Mouse (Mus musculus): ENCODE measurements around the gene E130114P18Rik. TPM values are rescaled to one million over a fixed set of nuclear protein-coding genes. Genes with fewer than 3 reads are reported as not detected.
A peak's percentile ranks its signal among the peaks of the same experiment; 100 is the strongest.

Gene E130114P18Rik
- polyA plus RNA-seq, 1 experiment from 2014 or later: 0.79 TPM

GRCm38 (mm10) chr4:97752276-97753010 is 25.4 kb downstream of the E130114P18Rik start:
- Histone ChIP-seq H3K9ac (ENCODE audit: low read length) (peak overlapping the region; percentile 81), H3K4me3 (ENCODE audit: low read length) (peak overlapping the region; percentile 52), H3K4me2 (ENCODE audit: low read depth, low read length) (peak overlapping the region; percentile 82), H3K4me1 (replicated peaks; ENCODE audit: control insufficient read depth, insufficient read depth, low read length) (peaks cover 12% of the 10 kb centered on the region), H3K27ac (ENCODE audit: low read length) (peak overlapping the region; percentile 96), H3K9me3 (ENCODE audit: control insufficient read depth, low read length) (no peaks in the 10 kb centered on the region), H3K36me3 (ENCODE audit: control insufficient read depth, insufficient read depth, low read length) (no peaks in the 10 kb centered on the region), H3K27me3 (ENCODE audit: control insufficient read depth, insufficient read depth, low read depth, low read length) (no peaks in the 10 kb centered on the region)
- 35% methylated on average over 5 of the region's 5 CpGs for WGBS
- no peak for ATAC-seq (ENCODE audit: low read depth)

DNA sequence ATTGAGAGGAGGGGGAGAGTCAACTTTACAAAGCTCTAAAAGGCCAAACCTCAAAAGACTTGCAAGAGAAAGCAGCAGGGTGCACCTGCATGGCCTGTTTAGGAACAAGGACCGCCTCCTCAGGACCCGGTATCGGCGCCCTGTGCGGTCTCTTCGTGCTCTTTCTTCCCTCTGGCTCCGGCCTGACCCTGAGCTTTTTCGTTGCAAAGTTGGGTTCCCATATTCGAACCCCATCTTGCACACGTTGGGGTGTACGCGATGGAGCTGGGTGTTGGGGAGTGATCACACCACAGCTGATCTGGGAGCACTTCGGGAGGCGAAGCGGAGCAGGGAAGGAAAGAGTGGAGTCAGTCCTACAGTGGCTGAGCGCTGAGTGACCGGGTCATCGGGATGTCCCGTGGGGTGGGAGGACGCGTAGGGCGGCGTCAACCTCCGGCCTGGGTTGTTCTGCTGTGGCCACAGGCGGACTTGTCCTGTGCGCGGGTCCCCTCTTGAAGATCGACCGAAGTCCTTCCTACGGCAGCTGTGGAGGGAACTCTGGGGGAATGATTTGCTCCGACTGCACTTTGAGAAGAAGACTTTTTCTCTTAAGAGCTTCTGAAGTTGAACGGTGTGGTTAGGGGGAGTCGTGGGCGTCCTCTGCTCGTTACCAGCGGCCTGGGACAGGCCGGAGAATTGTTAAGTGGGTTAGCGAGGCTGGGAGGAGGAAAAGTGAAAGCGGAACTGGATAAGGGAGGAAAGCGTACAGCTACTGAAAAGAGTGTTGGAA is 26.2 kb downstream of the E130114P18Rik start:
- Histone ChIP-seq H3K27me3 (ENCODE audit: control insufficient read depth, insufficient read depth, low read depth, low read length) (no peaks in the 10 kb centered on the region), H3K36me3 (ENCODE audit: control insufficient read depth, insufficient read depth, low read length) (no peaks in the 10 kb centered on the region), H3K9me3 (ENCODE audit: control insufficient read depth, low read length) (no peaks in the 10 kb centered on the region), H3K9ac (ENCODE audit: low read length) (peak overlapping the region; percentile 81), H3K4me3 (ENCODE audit: low read length) (peak overlapping the region; percentile 52), H3K4me2 (ENCODE audit: low read depth, low read length) (peak overlapping the region; percentile 82), H3K27ac (ENCODE audit: low read length) (peak overlapping the region; percentile 96), H3K4me1 (replicated peaks; ENCODE audit: control insufficient read depth, insufficient read depth, low read length) (peaks cover 12% of the 10 kb centered on the region)
- peak; percentile 87 for ATAC-seq (ENCODE audit: low read depth)
- 1% methylated on average over 40 of the region's 40 CpGs for WGBS

GRCm38 (mm10) chr4:97751030-97751482 is 26.8 kb downstream of the E130114P18Rik start:
- WGBS: 2% methylated on average over 20 of the region's 20 CpGs
- ATAC-seq (ENCODE audit: low read depth): peak; percentile 90

GRCm38 (mm10) chr4:97750401-97750800 is 27.5 kb downstream of the E130114P18Rik start:
- Histone ChIP-seq H3K27ac (ENCODE audit: low read length) (peak overlapping the region; percentile 96; the same call in 1 of the 2 replicates), H3K9me3 (ENCODE audit: control insufficient read depth, low read length) (no peaks in the 10 kb centered on the region), H3K4me2 (ENCODE audit: low read depth, low read length) (no peak overlapping the region), H3K9ac (ENCODE audit: low read length) (no peak overlapping the region), H3K4me3 (ENCODE audit: low read length) (no peak overlapping the region), H3K27me3 (ENCODE audit: control insufficient read depth, insufficient read depth, low read depth, low read length) (no peaks in the 10 kb centered on the region), H3K36me3 (ENCODE audit: control insufficient read depth, insufficient read depth, low read length) (no peaks in the 10 kb centered on the region), H3K4me1 (replicated peaks; ENCODE audit: control insufficient read depth, insufficient read depth, low read length) (peaks cover 16% of the 10 kb centered on the region)
- ATAC-seq (ENCODE audit: low read depth): no peak
- WGBS: 46% methylated on average over 4 of the region's 4 CpGs

More at GRCm38 (mm10) chr4:97751030-97751482, 26.8 kb downstream of the E130114P18Rik start:
- Histone ChIP-seq H3K4me1 (replicated peaks; ENCODE audit: control insufficient read depth, insufficient read depth, low read length) (peaks cover 12% of the 10 kb centered on the region), H3K27me3 (ENCODE audit: control insufficient read depth, insufficient read depth, low read depth, low read length) (no peaks in the 10 kb centered on the region), H3K27ac (ENCODE audit: low read length) (peak overlapping the region; percentile 96), H3K4me2 (ENCODE audit: low read depth, low read length) (peak overlapping the region; percentile 82), H3K9me3 (ENCODE audit: control insufficient read depth, low read length) (no peaks in the 10 kb centered on the region), H3K9ac (ENCODE audit: low read length) (peak overlapping the region; percentile 81), H3K36me3 (ENCODE audit: control insufficient read depth, insufficient read depth, low read length) (no peaks in the 10 kb centered on the region), H3K4me3 (ENCODE audit: low read length) (peak overlapping the region; percentile 52)

- 7% methylated on average over 19 of the region's 19 CpGs for WGBS
- Histone ChIP-seq H3K4me3 (ENCODE audit: low read length) (peak overlapping the region; percentile 54), H3K36me3 (ENCODE audit: control insufficient read depth, insufficient read depth, low read length) (no peaks in the 10 kb centered on the region), H3K4me1 (replicated peaks; ENCODE audit: control insufficient read depth, insufficient read depth, low read length) (peaks cover 4% of the 10 kb centered on the region), H3K9me3 (ENCODE audit: control insufficient read depth, low read length) (no peaks in the 10 kb centered on the region), H3K27ac (ENCODE audit: low read length) (no peak overlapping the region), H3K4me2 (ENCODE audit: low read depth, low read length) (peak overlapping the region; percentile 89), H3K9ac (ENCODE audit: low read length) (peak overlapping the region; percentile 74), H3K27me3 (ENCODE audit: control insufficient read depth, insufficient read depth, low read depth, low read length) (no peaks in the 10 kb centered on the region)
- ATAC-seq (ENCODE audit: low read depth): peak; percentile 31
These were observed 31.6 kb downstream of the E130114P18Rik start for GRCm38 (mm10) chr4:97746106-97746900.

DNA sequence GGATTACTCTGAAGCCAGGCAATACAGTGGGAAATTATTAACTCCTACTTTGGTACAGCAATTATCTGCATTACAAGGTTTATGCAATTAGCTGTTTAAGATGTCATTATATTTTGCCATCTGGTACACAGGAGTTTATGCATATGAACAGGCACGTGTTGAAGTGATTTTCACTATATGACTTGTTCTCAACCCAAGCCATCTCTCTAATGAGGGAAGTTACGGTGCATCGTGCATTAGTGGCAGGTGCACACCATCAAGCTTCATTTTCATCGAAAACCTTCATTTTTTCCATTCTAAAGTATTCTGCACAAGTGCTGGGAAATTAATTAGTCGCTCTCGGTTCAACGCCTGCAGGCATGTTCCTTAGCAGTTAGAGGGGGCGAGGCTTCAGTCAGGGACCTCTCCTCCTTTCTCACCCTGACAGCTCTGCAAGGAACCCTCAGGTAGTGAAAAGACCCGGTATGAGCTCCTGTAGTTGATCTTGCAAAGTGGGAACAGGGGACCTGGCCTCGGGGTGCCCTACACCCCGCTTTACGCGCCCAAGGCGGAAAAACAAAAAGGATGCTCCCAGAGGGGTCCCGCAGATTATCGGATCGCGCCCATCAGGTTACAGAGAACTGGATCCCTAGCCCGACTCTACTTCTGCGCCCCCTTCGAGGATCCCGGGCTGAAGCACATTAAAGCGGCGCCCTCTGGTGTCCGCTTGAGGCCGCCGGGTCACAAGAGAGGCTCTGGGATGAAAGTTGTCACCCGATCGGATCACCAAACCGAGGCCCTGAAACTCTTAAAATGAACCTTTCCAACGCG is 32.4 kb downstream of the E130114P18Rik start:
- H3K4me3 ChIP-seq (ENCODE audit: low read length): peak overlapping the region; percentile 54
- no peaks in the 10 kb centered on the region for H3K9me3 ChIP-seq (ENCODE audit: control insufficient read depth, low read length)
- H3K27me3 ChIP-seq (ENCODE audit: control insufficient read depth, insufficient read depth, low read depth, low read length): no peaks in the 10 kb centered on the region
- H3K36me3 ChIP-seq (ENCODE audit: control insufficient read depth, insufficient read depth, low read length): no peaks in the 10 kb centered on the region
- 7% methylated on average over 32 of the region's 32 CpGs for WGBS
- peak overlapping the region; percentile 89 for H3K4me2 ChIP-seq (ENCODE audit: low read depth, low read length)
- ATAC-seq (ENCODE audit: low read depth): peak; percentile 85
- H3K9ac ChIP-seq (ENCODE audit: low read length): peak overlapping the region; percentile 74
- peaks cover 4% of the 10 kb centered on the region for H3K4me1 ChIP-seq (replicated peaks; ENCODE audit: control insufficient read depth, insufficient read depth, low read length)
- no peak overlapping the region for H3K27ac ChIP-seq (ENCODE audit: low read length)

DNA sequence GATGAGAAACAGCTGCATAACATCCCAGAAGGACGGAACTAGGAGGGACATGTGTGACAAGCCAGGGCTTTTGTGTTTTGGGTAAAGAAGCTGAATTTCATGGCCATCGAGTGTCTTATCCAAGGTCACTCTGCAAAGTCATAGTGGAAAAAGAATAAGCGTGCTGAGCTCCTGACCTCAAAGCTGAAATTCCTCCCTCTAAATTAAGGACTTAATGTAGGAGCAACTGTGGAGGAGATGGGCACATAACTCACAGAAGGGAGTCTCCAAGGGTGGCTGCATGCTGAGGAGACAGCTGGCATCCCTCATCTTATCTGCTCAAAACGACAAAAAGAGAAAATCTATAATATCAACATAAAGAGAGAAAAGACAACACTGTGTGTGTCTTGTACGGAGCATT is 33.9 kb downstream of the E130114P18Rik start:
- no peak for ATAC-seq (ENCODE audit: low read depth)
- Histone ChIP-seq H3K36me3 (ENCODE audit: control insufficient read depth, insufficient read depth, low read length) (no peaks in the 10 kb centered on the region), H3K4me1 (replicated peaks; ENCODE audit: control insufficient read depth, insufficient read depth, low read length) (peaks cover 4% of the 10 kb centered on the region), H3K27me3 (ENCODE audit: control insufficient read depth, insufficient read depth, low read depth, low read length) (no peaks in the 10 kb centered on the region), H3K9ac (ENCODE audit: low read length) (no peak overlapping the region), H3K4me2 (ENCODE audit: low read depth, low read length) (no peak overlapping the region), H3K27ac (ENCODE audit: low read length) (no peak overlapping the region), H3K9me3 (ENCODE audit: control insufficient read depth, low read length) (no peaks in the 10 kb centered on the region), H3K4me3 (ENCODE audit: low read length) (no peak overlapping the region)
- WGBS: 58% methylated on average over 5 of the region's 5 CpGs

DNA sequence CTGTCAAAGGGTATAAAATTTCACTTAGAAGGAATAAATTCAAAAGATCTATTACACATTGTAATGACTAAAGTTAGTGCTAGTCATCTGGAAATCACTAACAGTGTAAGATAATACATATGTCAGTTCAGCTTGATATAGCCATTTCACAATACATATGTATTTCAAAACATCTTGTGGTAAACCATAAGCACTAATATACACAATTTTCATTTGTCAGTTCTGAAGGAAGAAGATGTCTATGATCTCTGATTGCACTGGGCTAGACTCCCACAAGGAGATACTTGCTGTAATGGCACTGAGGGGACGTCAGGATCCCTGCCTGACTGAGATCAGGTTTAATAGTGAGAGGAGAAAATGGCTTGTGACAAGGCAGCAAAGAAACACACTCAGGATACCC is 44.5 kb downstream of the E130114P18Rik start:
- WGBS: 66% methylated on average over 1 of the region's 1 CpGs
- Histone ChIP-seq H3K36me3 (ENCODE audit: control insufficient read depth, insufficient read depth, low read length) (no peaks in the 10 kb centered on the region), H3K4me3 (ENCODE audit: low read length) (no peak overlapping the region), H3K27ac (ENCODE audit: low read length) (no peak overlapping the region), H3K4me1 (replicated peaks; ENCODE audit: control insufficient read depth, insufficient read depth, low read length) (0 out of 2 replicates have a peak, but pooled peaks cover 4% of the 10 kb centered on the region), H3K9ac (ENCODE audit: low read length) (no peak overlapping the region), H3K27me3 (ENCODE audit: control insufficient read depth, insufficient read depth, low read depth, low read length) (no peaks in the 10 kb centered on the region), H3K9me3 (ENCODE audit: control insufficient read depth, low read length) (no peaks in the 10 kb centered on the region), H3K4me2 (ENCODE audit: low read depth, low read length) (no peak overlapping the region)
- ATAC-seq (ENCODE audit: low read depth): no peak
